10 mouse cellular contexts compared by ENCODE assay signal in genomic region chr3:121429469-121429868, GRCm38 (mm10). TPM values are rescaled to one million over a fixed set of nuclear protein-coding genes. Genes with fewer than 3 reads are reported as not detected.
DNase-seq lines count a peak whose midpoint lies in the region; ATAC-seq and TF ChIP-seq lines count a peak whose summit lies in the region.
"Had no signal": no experiment of that assay in that cellular context is flagged by ENCODE, and none has a peak within 500 bp of the region (broad histone marks: within the 10 kb centered on the region; RNA-seq: fewer than 3 reads in every experiment).

No protein-coding gene starts in this region.

- H3K27ac ChIP-seq in ES-Bruce4 (ENCODE audit: insufficient read depth, low read length): peak overlapping the region; percentile 91
- H3K27ac ChIP-seq in hindbrain, embryonic 12.5 days: peak overlapping the region; percentile 44; the same call in 1 of the 2 replicates
- H3K27ac ChIP-seq in midbrain, embryonic 12.5 days (replicated peaks): peak overlapping the region; percentile 54; the same call in 1 of the 2 replicates

- peaks cover 2% of the 10 kb centered on the region for H3K36me3 ChIP-seq in ES-Bruce4 (ENCODE audit: control insufficient read depth, insufficient read depth, low read length, poor library complexity, severe bottlenecking)
- no peaks in the 10 kb centered on the region for H3K36me3 ChIP-seq in hindbrain, embryonic 12.5 days
- H3K36me3 ChIP-seq in midbrain, embryonic 12.5 days: no peaks in the 10 kb centered on the region

- WGBS in hindbrain, embryonic 12.5 days: 28% methylated on average over 3 of the region's 3 CpGs
- 26% methylated on average over 3 of the region's 3 CpGs for WGBS in midbrain, embryonic 12.5 days

- intact Hi-C loops in heart, postnatal 25 days (cut with DNase I): loop anchor here (5.0 kb wide), 2 partner anchors 62 to 122 kb away; no protein-coding TSS in a partner anchor

- peak; percentile 81 for DNase-seq in heart, adult 11 months
- DNase-seq in heart, postnatal 25 days (ENCODE audit: low spot score): no peak
- no peak for DNase-seq in c-Kit-positive CD71-positive TER-119-positive erythroid progenitor cells, embryonic 14.5 days (ENCODE audit: low spot score)
- DNase-seq in ovary, postnatal 10 days (ENCODE audit: low spot score): no peak
- DNase-seq in frontal cortex, postnatal 14 days (ENCODE audit: low spot score in 2 of 2): no peak
- DNase-seq: cerebellum, postnatal 25 days; thymus, postnatal 14 days had no signal

- H3K4me3 ChIP-seq in ES-Bruce4 (ENCODE audit: low read depth, low read length): peak overlapping the region; percentile 34
- peak overlapping the region; percentile 89 for H3K4me3 ChIP-seq in hindbrain, embryonic 12.5 days
- H3K4me3 ChIP-seq in midbrain, embryonic 12.5 days: peak overlapping the region; percentile 89

- ATAC-seq in hindbrain, embryonic 12.5 days (ENCODE audit: low FRiP score): no peak
- no peak for ATAC-seq in midbrain, embryonic 12.5 days (ENCODE audit: low FRiP score, low read depth)

- peak overlapping the region; percentile 86 for H3K4me2 ChIP-seq in hindbrain, embryonic 12.5 days (replicated peaks)
- H3K4me2 ChIP-seq in midbrain, embryonic 12.5 days (replicated peaks): peak overlapping the region; percentile 77

- H3K27me3 ChIP-seq in ES-Bruce4 (ENCODE audit: control insufficient read depth, insufficient read depth, low read length, poor library complexity, severe bottlenecking): no peaks in the 10 kb centered on the region
- H3K27me3 ChIP-seq in hindbrain, embryonic 12.5 days: no peaks in the 10 kb centered on the region
- peaks cover 7% of the 10 kb centered on the region for H3K27me3 ChIP-seq in midbrain, embryonic 12.5 days

- peak overlapping the region; percentile 42; the same call in 1 of the 2 replicates for H3K9ac ChIP-seq in ES-Bruce4 (ENCODE audit: low read depth, poor library complexity, severe bottlenecking)
- peak overlapping the region; percentile 35; the same call in 1 of the 2 replicates for H3K9ac ChIP-seq in hindbrain, embryonic 12.5 days
- H3K9ac ChIP-seq in midbrain, embryonic 12.5 days (replicated peaks): peak overlapping the region; percentile 98; the same call in 1 of the 2 replicates

- TF ChIP-seq CTCF in ES-Bruce4 (IDR thresholded peaks at IDR 0.05; ENCODE audit: low read depth, low read length): no peak

- TF ChIP-seq EP300 in ES-Bruce4 (IDR thresholded peaks at IDR 0.05; ENCODE audit: insufficient read depth, low read depth, low read length): no peak

- peaks cover 4% of the 10 kb centered on the region for H3K4me1 ChIP-seq in ES-Bruce4 (ENCODE audit: control insufficient read depth, insufficient read depth, low read length)
- peaks cover 61% of the 10 kb centered on the region for H3K4me1 ChIP-seq in hindbrain, embryonic 12.5 days
- H3K4me1 ChIP-seq in midbrain, embryonic 12.5 days: peaks cover 65% of the 10 kb centered on the region

- no peak for TF ChIP-seq POLR2A in ES-Bruce4 (IDR thresholded peaks at IDR 0.05; ENCODE audit: insufficient read depth, low read length)

- no peaks in the 10 kb centered on the region for H3K9me3 ChIP-seq in ES-Bruce4 (replicated peaks; ENCODE audit: control insufficient read depth, insufficient read depth, low read length, poor library complexity, severe bottlenecking)
- H3K9me3 ChIP-seq in hindbrain, embryonic 12.5 days (replicated peaks): no peaks in the 10 kb centered on the region
- H3K9me3 ChIP-seq in midbrain, embryonic 12.5 days: no peaks in the 10 kb centered on the region

RNA-seq across cellular contexts. Expression of gene Cnn3, which starts 3.2 kb away (rescaled TPM):
- 10 to 100 TPM; 41.8 to 48.6 TPM for total RNA-seq in heart, postnatal 25 days (2021)
- polyA plus RNA-seq in ES-Bruce4 (2011; ENCODE audit: insufficient read depth, insufficient read length, low read depth, missing spikeins): 584 and 623 TPM in 2 replicates
- 891 and 928 TPM in 2 replicates for polyA plus RNA-seq in hindbrain, embryonic 12.5 days (2016; fragmentation: Nextera tagmentation; extraction: Ambion mirVana)
- 905 and 975 TPM in 2 replicates for polyA plus RNA-seq in midbrain, embryonic 12.5 days (2016; fragmentation: Nextera tagmentation; extraction: Ambion mirVana)

Comparison
In these comparisons a context has a peak if more than half of its experiments do, and no peak if none do; other contexts are left out.
1. H3K4me3 ChIP-seq: peak in every context shown above with its lines; median percentile 89 in hindbrain, embryonic 12.5 days; 89 in midbrain, embryonic 12.5 days; 34 in ES-Bruce4.
2. H3K9ac ChIP-seq: peak in every context shown above with its lines; median percentile 98 in midbrain, embryonic 12.5 days; 42 in ES-Bruce4; 35 in hindbrain, embryonic 12.5 days.